Mouse (Mus musculus) stomach, embryonic 15.5 days (tissue): ENCODE data around the gene Auts2. TPM values are rescaled to one million over a fixed set of nuclear protein-coding genes. Genes with fewer than 3 reads are reported as not detected.

Source experiments
- ATAC-seq: fragments of 200-750 bp; cut with Nextera tagmentation; 2 replicates; pipeline ENCODE4 v1.8.0; 2017; ENCODE audit warnings: low read depth, moderate number of reproducible peaks, moderate TSS enrichment; ENCODE audit not compliant: insufficient read depth, low FRiP score
- H3K27ac ChIP-seq: fragments of 300-500 bp; sonication (generic); 2 replicates; pipeline ENCODE4 v1.5.1; 2015; ENCODE audit warnings: mild to moderate bottlenecking, inconsistent platforms
- H3K27me3 ChIP-seq: fragments of 300-500 bp; sonication (generic); replicated peaks from 2 replicates; pipeline ENCODE4 v1.6.1; 2015; ENCODE audit warnings: inconsistent platforms
- H3K36me3 ChIP-seq: fragments of 300-500 bp; sonication (generic); 2 replicates; pipeline ENCODE4 v1.6.1; 2015; ENCODE audit warnings: inconsistent platforms
- H3K4me1 ChIP-seq: fragments of 300-500 bp; sonication (generic); 2 replicates; pipeline ENCODE4 v1.6.1; 2015; ENCODE audit warnings: inconsistent platforms
- H3K4me2 ChIP-seq: fragments of 300-500 bp; sonication (generic); 2 replicates; pipeline ENCODE4 v1.6.1; 2015; ENCODE audit warnings: mild to moderate bottlenecking, inconsistent platforms
- H3K4me3 ChIP-seq: fragments of 300-500 bp; sonication (generic); replicated peaks from 2 replicates; pipeline ENCODE4 v1.5.1; 2015; ENCODE audit warnings: inconsistent platforms
- H3K9ac ChIP-seq: fragments of 300-500 bp; sonication (generic); 2 replicates; pipeline ENCODE4 v1.6.1; 2015; ENCODE audit warnings: inconsistent platforms
- H3K9me3 ChIP-seq: fragments of 300-500 bp; sonication (generic); 2 replicates; pipeline ENCODE4 v1.6.1; 2016; ENCODE audit warnings: inconsistent platforms
- WGBS: fragments of 180-500 bp; shearing (Covaris S2); methylation state at CpG from one replicate; pipeline ENCODE4 v1.1.7; 2015; 5-methylcytosine and 5-hydroxymethylcytosine counted together
- polyA plus RNA-seq: library from polyadenylated mRNA; unstranded; fragments of >200 nt; fragmentation: Nextera tagmentation; extraction: Ambion mirVana; gene quantifications from 2 replicates; pipeline ENCODE4 v1.2.1, GENCODE M21; 2015

Auts2 gene
- polyA plus RNA-seq, 1 experiment from 2014 or later = 25.5 TPM

DNA sequence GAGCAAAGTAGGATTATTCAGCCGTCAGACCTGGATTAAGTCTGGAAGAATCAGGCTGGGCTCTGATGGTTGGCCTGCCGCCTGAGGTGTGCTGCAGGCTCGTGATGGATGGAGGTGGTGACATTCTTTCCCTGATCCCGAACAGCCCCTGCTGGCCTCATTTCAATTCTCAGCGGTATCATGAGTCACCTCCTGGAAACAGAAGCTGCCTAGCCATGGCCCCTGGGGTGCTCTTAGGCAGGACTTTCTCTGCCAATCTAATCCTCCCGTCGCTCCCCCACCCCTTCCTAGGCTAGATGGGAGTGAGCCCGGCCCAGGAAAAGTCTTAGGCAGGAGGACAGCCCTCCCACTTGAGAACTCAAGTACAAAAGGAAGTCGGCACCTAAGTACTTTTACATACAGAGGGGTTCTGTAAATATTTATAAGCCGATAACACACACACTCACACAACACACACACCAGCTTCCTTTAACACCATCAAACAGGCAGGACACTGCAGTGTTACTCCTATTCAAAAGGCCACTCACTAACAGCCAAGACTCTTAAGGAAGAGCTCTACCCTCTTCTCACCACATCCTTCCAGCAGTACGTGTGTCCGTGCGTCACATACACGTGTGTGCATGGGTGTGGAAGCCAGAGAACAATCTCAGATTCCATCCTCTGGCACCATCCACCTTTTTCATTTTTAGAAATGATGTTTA, 1027.3 kb downstream of the Auts2 start:
- Histone ChIP-seq H3K4me2 (no peak overlapping the region), H3K27ac (peak overlapping the region; percentile 41; the same call in 1 of the 2 replicates)
- WGBS = 16% methylated on average over 14 of the region's 14 CpGs

DNA sequence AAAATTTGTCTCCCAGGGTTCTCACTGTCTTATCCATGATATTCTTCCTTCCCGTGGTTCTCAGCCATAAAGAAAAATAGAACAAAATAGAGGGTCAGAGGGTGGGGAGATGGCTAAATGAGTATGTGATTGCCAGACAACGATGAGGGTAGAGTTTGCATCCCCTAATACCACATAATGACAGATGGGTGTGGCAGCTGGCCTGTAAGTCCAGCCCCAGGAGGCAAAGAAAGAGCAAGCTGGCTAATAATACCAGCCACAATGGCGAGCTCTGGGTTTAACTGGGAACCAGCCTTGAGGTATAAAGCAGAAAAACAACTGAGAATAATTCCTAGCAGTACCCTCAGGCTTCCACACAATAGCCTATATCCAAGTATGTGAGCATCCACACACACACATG, 1029.4 kb downstream of the Auts2 start:
- Histone ChIP-seq H3K27me3 (no peaks in the 10 kb centered on the region), H3K36me3 (no peaks in the 10 kb centered on the region), H3K9ac (no peak overlapping the region), H3K4me1 (peaks cover 14% of the 10 kb centered on the region; the same call in 1 of the 2 replicates), H3K9me3 (no peaks in the 10 kb centered on the region), H3K27ac (no peak overlapping the region), H3K4me2 (no peak overlapping the region), H3K4me3 (no peak overlapping the region)
- ATAC-seq = no peak
- WGBS = 67% methylated on average over 3 of the region's 3 CpGs

More for the DNA sequence above, 1027.3 kb downstream of the Auts2 start:
- Histone ChIP-seq H3K27me3 (no peaks in the 10 kb centered on the region), H3K4me1 (peaks cover 14% of the 10 kb centered on the region; the same call in 1 of the 2 replicates), H3K36me3 (no peaks in the 10 kb centered on the region), H3K4me3 (no peak overlapping the region), H3K9ac (no peak overlapping the region), H3K9me3 (no peaks in the 10 kb centered on the region)
- peak; percentile 78 for ATAC-seq

DNA sequence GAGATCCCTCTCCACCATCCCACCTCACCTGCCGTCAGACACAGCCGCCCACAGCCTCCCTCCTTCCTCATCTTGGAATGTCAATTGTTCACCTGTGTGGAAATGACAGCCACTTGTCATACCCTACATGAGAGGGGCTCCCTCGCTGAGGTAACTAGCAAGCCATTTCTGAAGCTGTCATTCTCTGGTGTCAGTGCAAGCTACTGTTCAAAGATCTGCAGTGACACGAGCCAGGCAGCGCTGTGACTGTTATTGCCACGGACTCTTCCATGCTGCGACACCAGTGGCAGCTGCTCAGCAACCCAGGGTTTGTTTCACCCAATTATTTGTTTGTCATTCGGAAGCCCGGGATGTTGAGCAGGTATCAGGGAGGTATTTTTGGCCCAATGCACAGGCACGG, 1030.5 kb downstream of the Auts2 start:
- Histone ChIP-seq H3K4me2 (no peak overlapping the region), H3K27ac (no peak overlapping the region), H3K36me3 (no peaks in the 10 kb centered on the region), H3K9me3 (no peaks in the 10 kb centered on the region), H3K27me3 (no peaks in the 10 kb centered on the region), H3K4me3 (no peak overlapping the region), H3K9ac (no peak overlapping the region), H3K4me1 (peaks cover 14% of the 10 kb centered on the region; the same call in 1 of the 2 replicates)
- no peak for ATAC-seq
- WGBS = 90% methylated on average over 10 of the region's 10 CpGs

DNA sequence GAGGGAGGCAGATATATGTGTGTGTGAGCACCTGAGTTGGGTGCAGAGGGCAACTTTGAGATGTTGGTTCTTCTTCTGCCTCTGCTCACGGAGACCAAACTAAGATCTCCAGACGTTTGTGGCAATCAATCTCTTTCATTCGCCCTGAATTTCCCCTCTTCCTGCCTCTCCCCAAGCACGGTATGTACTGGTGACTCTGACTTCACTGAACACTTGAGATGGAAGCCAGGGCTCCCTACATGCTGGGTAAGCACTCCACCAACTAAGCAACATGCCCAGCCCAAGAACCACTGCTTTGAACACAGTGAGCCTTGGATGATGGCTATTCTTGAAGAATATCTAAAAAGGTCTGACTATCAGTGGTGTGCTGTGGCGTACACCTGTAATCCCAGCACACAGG, 1032.5 kb downstream of the Auts2 start:
- H3K4me2 ChIP-seq = no peak overlapping the region
- H3K4me3 ChIP-seq = no peak overlapping the region
- no peaks in the 10 kb centered on the region for H3K36me3 ChIP-seq
- H3K9me3 ChIP-seq = no peaks in the 10 kb centered on the region
- 0 out of 2 replicates have a peak, but pooled peaks cover 5% of the 10 kb centered on the region for H3K4me1 ChIP-seq
- no peaks in the 10 kb centered on the region for H3K27me3 ChIP-seq
- 57% methylated on average over 5 of the region's 5 CpGs for WGBS
- no peak for ATAC-seq
- H3K27ac ChIP-seq = no peak overlapping the region
- H3K9ac ChIP-seq = no peak overlapping the region

DNA sequence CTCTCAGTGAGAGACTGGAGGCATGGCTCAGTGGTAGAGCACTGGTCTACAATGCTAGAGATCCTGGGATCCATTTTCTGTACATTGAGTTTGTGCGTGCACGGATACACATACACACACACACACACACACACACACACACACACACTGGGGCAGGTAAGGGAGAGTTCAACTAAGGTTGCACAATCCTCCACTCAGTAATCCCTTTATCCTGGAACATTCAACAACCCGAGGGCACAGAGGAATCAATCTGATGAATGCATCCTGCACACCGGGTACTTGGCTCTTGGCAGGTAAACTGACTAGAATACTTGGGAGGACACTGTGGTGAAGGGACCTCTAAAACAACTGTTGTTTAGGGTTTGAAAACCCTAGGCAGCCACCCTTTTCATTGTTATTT, 1033.8 kb downstream of the Auts2 start:
- H3K4me1 ChIP-seq = no peaks in the 10 kb centered on the region
- H3K36me3 ChIP-seq = no peaks in the 10 kb centered on the region
- no peak for ATAC-seq
- H3K4me2 ChIP-seq = no peak overlapping the region
- H3K9ac ChIP-seq = no peak overlapping the region
- no peak overlapping the region for H3K27ac ChIP-seq
- no peaks in the 10 kb centered on the region for H3K27me3 ChIP-seq
- no peaks in the 10 kb centered on the region for H3K9me3 ChIP-seq
- 73% methylated on average over 4 of the region's 4 CpGs for WGBS
- H3K4me3 ChIP-seq = no peak overlapping the region

DNA sequence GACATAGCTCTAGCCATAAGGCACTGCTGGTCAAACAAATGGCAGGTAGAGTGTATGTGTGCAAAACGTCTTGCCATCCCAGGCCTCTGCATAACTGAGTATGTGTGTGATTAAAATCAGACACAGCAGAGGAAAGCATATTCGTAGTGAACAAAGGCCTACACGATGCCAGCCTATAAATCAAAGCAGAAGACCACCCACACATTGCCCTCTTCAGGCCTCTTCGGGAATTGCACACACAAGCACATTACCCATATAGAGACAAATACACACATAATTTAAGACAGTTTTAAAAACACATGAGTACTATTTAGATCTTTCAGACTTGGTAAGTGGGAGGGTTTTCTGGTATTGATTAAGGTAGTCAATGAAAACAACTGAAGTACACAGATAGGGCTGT, 1044.3 kb downstream of the Auts2 start:
- WGBS = 91% methylated on average over 4 of the region's 4 CpGs
- no peak overlapping the region for H3K4me3 ChIP-seq
- ATAC-seq = no peak
- no peaks in the 10 kb centered on the region for H3K4me1 ChIP-seq
- H3K36me3 ChIP-seq = no peaks in the 10 kb centered on the region
- H3K27me3 ChIP-seq = no peaks in the 10 kb centered on the region
- H3K4me2 ChIP-seq = no peak overlapping the region
- H3K27ac ChIP-seq = no peak overlapping the region
- H3K9me3 ChIP-seq = no peaks in the 10 kb centered on the region
- H3K9ac ChIP-seq = no peak overlapping the region

DNA sequence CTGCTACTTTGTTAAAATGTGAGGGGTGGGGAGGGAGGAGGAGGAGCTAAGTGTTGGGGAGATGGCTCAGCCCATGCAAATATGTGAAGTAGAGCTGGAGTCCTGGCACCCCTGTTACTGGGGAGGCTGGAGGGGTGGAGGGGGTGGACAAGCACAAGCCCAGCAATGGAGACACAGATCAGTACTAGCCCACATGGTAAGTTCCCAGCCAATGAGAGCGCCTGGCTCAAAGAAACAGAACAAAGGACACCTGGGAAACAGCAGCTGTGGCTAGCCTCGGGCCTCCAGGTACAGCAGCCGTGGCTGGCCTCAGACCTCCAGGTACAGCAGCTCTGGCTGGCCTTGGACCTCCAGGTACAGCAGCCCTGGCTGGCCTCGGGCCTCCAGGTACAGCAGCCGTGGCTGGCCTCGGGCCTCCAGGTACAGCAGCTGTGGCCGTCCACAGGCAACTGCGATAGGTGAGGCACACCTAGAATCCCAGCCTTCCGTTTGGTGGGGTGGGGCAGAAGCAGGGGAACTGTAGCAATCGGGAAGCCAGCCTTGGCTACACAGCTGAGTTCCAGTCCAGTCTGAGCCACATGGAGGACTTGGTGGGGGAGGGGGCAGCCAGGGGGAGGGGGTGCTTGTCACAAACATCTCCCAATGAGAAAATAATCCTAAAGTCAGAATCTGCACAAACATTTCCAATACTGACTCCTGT, 1046.5 kb downstream of the Auts2 start:
- Histone ChIP-seq H3K9me3 (no peaks in the 10 kb centered on the region), H3K9ac (no peak overlapping the region), H3K4me1 (0 out of 2 replicates have a peak, but pooled peaks cover 5% of the 10 kb centered on the region), H3K4me2 (no peak overlapping the region), H3K27me3 (no peaks in the 10 kb centered on the region), H3K27ac (no peak overlapping the region), H3K36me3 (no peaks in the 10 kb centered on the region), H3K4me3 (no peak overlapping the region)
- WGBS = 89% methylated on average over 10 of the region's 10 CpGs
- ATAC-seq = peak; percentile 66; the same call in 1 of the 2 replicates

DNA sequence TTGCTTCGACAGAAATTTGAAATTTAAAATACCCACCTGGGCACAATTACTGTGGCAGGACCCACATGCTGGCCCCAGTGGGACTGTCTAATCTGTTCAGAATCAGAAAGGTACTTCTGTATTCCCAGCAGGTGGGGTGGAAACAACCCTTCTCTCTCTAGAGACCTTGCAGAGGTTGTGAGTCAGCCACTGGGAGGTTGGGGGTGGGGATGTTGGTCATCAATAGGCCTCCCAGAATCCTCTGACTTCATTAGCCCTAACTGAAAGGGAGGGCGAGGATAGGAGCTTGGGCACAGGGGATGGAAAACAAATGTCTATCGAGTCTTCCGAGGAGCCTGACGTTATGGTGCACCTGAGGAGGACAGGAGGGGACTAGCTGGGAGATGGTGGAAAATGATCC, 1048.6 kb downstream of the Auts2 start:
- no peak overlapping the region for H3K4me2 ChIP-seq
- 82% methylated on average over 5 of the region's 5 CpGs for WGBS
- no peak overlapping the region for H3K9ac ChIP-seq
- no peak overlapping the region for H3K27ac ChIP-seq
- no peaks in the 10 kb centered on the region for H3K27me3 ChIP-seq
- no peak overlapping the region for H3K4me3 ChIP-seq
- no peak for ATAC-seq
- H3K4me1 ChIP-seq = 0 out of 2 replicates have a peak, but pooled peaks cover 5% of the 10 kb centered on the region
- no peaks in the 10 kb centered on the region for H3K36me3 ChIP-seq
- no peaks in the 10 kb centered on the region for H3K9me3 ChIP-seq

DNA sequence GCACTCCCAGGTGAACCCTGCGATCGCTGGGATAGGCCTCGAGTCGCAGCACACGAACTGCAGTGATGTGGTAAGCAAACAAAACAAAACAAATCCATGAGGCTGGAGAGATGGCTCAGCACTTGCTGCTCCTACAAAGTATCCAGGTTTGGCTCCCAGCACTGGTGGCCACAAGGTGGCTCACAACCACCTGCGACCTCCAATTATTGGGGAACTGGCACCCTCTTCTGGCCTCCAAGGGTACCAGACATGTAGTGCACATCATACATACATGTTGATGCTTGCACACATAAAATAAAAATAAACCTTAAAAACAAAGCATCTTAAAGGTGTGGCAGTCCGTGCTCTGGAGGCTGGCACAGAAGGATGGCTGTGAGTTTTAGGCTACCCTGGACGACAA, 1050.6 kb downstream of the Auts2 start:
- H3K36me3 ChIP-seq = no peaks in the 10 kb centered on the region
- H3K4me1 ChIP-seq = 0 out of 2 replicates have a peak, but pooled peaks cover 5% of the 10 kb centered on the region
- 73% methylated on average over 8 of the region's 8 CpGs for WGBS
- H3K9ac ChIP-seq = no peak overlapping the region
- H3K27ac ChIP-seq = no peak overlapping the region
- H3K27me3 ChIP-seq = no peaks in the 10 kb centered on the region
- no peak overlapping the region for H3K4me3 ChIP-seq
- no peak overlapping the region for H3K4me2 ChIP-seq
- ATAC-seq = no peak
- H3K9me3 ChIP-seq = no peaks in the 10 kb centered on the region

DNA sequence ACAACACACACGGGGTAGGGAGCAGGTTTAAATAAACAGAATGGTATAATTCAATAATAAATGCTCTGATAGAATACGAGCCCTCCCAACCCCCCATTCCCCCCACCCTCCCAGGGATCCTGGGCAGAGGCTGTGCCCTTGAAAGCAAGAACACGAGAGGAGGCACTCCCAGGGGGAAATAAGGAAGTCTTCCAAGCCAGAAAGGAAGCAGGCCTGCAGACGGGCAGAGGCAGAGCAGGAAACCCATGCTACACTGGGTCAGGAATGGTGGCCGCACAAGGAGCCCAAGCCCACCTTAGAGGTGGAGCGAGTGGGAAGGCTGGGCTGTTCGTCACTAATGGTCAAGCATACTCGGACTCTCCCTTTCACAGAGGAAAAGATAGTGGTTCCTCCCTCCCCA, 1051.3 kb downstream of the Auts2 start:
- ATAC-seq = no peak
- no peak overlapping the region for H3K27ac ChIP-seq
- 62% methylated on average over 8 of the region's 8 CpGs for WGBS

DNA sequence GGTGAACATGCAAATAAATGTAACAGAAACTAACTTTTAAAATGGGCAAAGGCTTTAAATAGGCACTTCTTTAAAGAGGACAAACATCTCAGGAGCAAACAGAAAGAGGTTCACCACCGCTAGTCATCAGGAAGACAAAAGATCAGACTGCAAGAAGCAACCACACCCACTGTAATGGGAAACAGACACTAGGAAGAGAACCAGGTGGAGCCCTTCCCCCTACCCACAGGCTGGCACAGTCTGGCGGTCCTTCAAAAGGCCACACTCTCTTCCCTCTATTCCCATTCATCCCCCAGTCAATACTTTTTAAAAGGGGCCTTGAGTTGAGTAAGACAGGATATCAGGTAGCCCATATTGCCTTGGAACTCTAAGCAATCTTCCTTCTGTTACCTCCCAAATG, 1052.3 kb downstream of the Auts2 start:
- Histone ChIP-seq H3K4me2 (no peak overlapping the region), H3K4me1 (0 out of 2 replicates have a peak, but pooled peaks cover 5% of the 10 kb centered on the region), H3K9ac (no peak overlapping the region), H3K4me3 (no peak overlapping the region), H3K36me3 (no peaks in the 10 kb centered on the region), H3K27me3 (no peaks in the 10 kb centered on the region), H3K9me3 (no peaks in the 10 kb centered on the region), H3K27ac (no peak overlapping the region)
- no peak for ATAC-seq
- WGBS = 85% methylated on average over 2 of the region's 2 CpGs

More for the DNA sequence above, 1051.3 kb downstream of the Auts2 start:
- Histone ChIP-seq H3K4me3 (no peak overlapping the region), H3K9me3 (no peaks in the 10 kb centered on the region), H3K4me1 (0 out of 2 replicates have a peak, but pooled peaks cover 5% of the 10 kb centered on the region), H3K9ac (no peak overlapping the region), H3K4me2 (no peak overlapping the region), H3K36me3 (no peaks in the 10 kb centered on the region), H3K27me3 (no peaks in the 10 kb centered on the region)

DNA sequence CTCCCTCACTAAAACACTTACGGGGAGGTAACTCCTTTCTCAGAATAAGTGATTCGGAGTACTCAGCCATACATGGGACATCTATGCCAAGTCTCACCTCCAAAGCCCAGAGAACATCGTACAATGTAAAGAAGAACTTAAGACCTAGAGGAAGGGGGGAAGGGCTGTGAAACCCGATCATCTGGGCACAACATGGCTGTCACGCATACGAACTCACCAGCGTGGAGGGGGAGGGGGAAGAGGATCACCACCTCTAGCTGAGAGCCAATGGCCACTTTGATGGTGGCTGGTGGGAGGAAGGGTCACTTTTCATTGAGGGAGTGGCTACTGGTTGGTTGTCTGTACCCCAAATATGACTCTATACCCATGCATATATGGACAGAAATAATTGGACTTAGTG, 1053.3 kb downstream of the Auts2 start:
- Histone ChIP-seq H3K4me1 (0 out of 2 replicates have a peak, but pooled peaks cover 5% of the 10 kb centered on the region), H3K4me2 (no peak overlapping the region), H3K9ac (no peak overlapping the region), H3K27me3 (no peaks in the 10 kb centered on the region), H3K36me3 (no peaks in the 10 kb centered on the region), H3K9me3 (no peaks in the 10 kb centered on the region), H3K4me3 (no peak overlapping the region), H3K27ac (no peak overlapping the region)
- no peak for ATAC-seq
- 92% methylated on average over 7 of the region's 7 CpGs for WGBS
